Mouse (Mus musculus): ENCODE results near the gene Sgcd. TPM values are rescaled to one million over a fixed set of nuclear protein-coding genes. Genes with fewer than 3 reads are reported as not detected.
"Not testable (repeated sequence)": the region's sequence is repeated elsewhere in the genome, so short reads cannot be mapped to it uniquely, and the experiment has no call there.

The Sgcd gene
- polyA plus RNA-seq, 1 experiment from 2014 or later = 4.4 TPM

DNA sequence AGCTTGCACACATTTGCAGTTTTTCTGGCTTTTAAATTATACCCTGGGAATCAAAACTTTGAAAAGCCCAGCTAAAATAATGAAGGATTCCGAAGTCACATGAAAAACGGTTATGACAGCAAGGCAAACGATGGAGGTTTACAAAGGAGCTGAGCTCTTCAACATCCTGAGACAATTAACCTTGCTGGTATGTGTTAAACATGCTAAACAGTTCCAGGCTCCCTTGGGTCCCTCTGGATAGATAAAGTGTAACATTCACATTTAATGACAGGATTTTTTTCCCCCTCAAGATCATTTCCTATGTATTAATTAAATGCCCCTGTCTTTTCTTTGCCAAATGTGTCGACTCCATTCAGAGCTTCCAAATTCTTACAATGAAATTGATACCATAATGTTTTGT, 414.1 kb downstream of the Sgcd start:
- Histone ChIP-seq H3K36me3 (ENCODE audit: control insufficient read depth, insufficient read depth, low read length) (no peaks in the 10 kb centered on the region), H3K27ac (ENCODE audit: low read length) (no peak overlapping the region), H3K4me1 (ENCODE audit: control insufficient read depth, insufficient read depth, low read length) (no peaks in the 10 kb centered on the region), H3K27me3 (ENCODE audit: control insufficient read depth, insufficient read depth, low read length) (no peaks in the 10 kb centered on the region), H3K4me2 (ENCODE audit: low read depth, low read length) (no peak overlapping the region), H3K9me3 (replicated peaks; ENCODE audit: control insufficient read depth, low read length) (no peaks in the 10 kb centered on the region), H3K4me3 (replicated peaks; ENCODE audit: low read length) (no peak overlapping the region), H3K9ac (ENCODE audit: low read length) (no peak overlapping the region)
- WGBS = 60% methylated on average over 4 of the region's 4 CpGs
- ATAC-seq (ENCODE audit: insufficient read depth, low FRiP score) = no peak

DNA sequence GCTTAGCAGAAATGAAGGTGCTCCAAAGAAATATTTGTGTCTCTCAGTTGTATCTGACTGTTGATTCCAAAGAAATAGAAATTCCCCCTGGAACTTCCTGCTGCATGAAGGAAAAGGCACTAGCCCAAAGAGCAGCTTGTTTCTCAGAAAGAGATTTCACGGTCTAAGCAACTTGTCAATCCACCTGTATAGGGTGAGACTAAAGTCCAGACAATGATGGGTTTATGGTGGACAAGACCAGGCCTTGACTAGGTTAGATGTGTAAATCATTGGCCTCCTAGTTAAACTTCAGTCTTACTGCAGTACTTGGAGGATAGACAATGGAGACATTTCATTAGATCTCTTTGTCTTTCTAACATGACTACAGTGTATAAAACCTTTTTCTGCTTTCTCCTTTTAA, 420.3 kb downstream of the Sgcd start:
- H3K4me2 ChIP-seq (ENCODE audit: low read depth, low read length) = no peak overlapping the region
- no peaks in the 10 kb centered on the region for H3K27me3 ChIP-seq (ENCODE audit: control insufficient read depth, insufficient read depth, low read length)
- ATAC-seq (ENCODE audit: insufficient read depth, low FRiP score) = no peak
- no peak overlapping the region for H3K4me3 ChIP-seq (replicated peaks; ENCODE audit: low read length)
- no peak overlapping the region for H3K9ac ChIP-seq (ENCODE audit: low read length)
- no peaks in the 10 kb centered on the region for H3K9me3 ChIP-seq (replicated peaks; ENCODE audit: control insufficient read depth, low read length)
- WGBS = 88% methylated on average over 1 of the region's 1 CpGs
- no peaks in the 10 kb centered on the region for H3K36me3 ChIP-seq (ENCODE audit: control insufficient read depth, insufficient read depth, low read length)
- H3K27ac ChIP-seq (ENCODE audit: low read length) = no peak overlapping the region
- H3K4me1 ChIP-seq (ENCODE audit: control insufficient read depth, insufficient read depth, low read length) = no peaks in the 10 kb centered on the region

DNA sequence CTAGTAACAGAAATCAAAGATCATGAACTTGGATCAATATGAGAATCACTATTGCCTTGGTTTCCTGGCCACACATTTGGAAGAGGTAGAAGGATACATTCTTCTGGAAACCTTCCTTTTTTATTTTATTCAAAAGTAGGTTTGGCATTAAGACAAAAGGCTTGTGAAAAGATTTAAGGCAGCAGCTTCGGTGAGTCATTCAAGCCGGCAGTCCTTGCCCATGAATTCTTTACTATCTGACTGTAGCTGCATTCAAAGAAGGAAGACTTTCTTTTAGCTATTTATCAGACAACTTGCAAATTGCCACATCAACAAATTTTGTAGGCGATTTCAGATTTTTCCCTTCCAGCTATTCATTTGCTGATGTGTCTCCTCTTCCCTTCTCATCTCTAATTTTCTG, 422.6 kb downstream of the Sgcd start:
- WGBS = 71% methylated on average over 3 of the region's 3 CpGs

DNA sequence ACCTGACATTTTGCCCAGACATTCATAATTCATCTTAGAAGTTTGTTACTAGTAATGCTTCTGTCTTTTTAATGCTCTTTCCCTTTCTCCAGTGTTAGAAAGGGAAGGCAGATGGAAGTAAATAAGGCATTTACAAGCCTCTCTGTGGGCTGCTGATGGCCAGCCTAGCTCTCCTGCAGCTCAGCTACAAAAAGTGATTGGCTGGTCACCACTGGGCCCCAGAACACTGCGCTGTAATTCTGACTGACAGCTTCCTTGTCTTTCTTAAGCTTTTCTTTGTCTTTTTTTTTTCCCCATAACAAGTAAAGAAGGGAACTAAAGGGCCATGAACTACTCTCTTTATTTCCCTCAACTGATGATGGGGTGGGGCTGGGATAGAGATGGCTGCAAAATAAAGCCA, 463.9 kb downstream of the Sgcd start:
- Histone ChIP-seq H3K9me3 (replicated peaks; ENCODE audit: control insufficient read depth, low read length) (no peaks in the 10 kb centered on the region), H3K4me3 (replicated peaks; ENCODE audit: low read length) (no peak overlapping the region), H3K4me1 (ENCODE audit: control insufficient read depth, insufficient read depth, low read length) (no peaks in the 10 kb centered on the region), H3K4me2 (ENCODE audit: low read depth, low read length) (no peak overlapping the region), H3K27me3 (ENCODE audit: control insufficient read depth, insufficient read depth, low read length) (no peaks in the 10 kb centered on the region), H3K36me3 (ENCODE audit: control insufficient read depth, insufficient read depth, low read length) (no peaks in the 10 kb centered on the region), H3K27ac (ENCODE audit: low read length) (no peak overlapping the region), H3K9ac (ENCODE audit: low read length) (no peak overlapping the region)
- WGBS = 57% methylated on average over 1 of the region's 1 CpGs
- no peak for ATAC-seq (ENCODE audit: insufficient read depth, low FRiP score)

More for the DNA sequence above, 422.6 kb downstream of the Sgcd start:
- no peak overlapping the region for H3K4me2 ChIP-seq (ENCODE audit: low read depth, low read length)
- H3K9ac ChIP-seq (ENCODE audit: low read length) = no peak overlapping the region
- H3K27ac ChIP-seq (ENCODE audit: low read length) = no peak overlapping the region
- no peak for ATAC-seq (ENCODE audit: insufficient read depth, low FRiP score)
- no peaks in the 10 kb centered on the region for H3K9me3 ChIP-seq (replicated peaks; ENCODE audit: control insufficient read depth, low read length)
- H3K4me3 ChIP-seq (replicated peaks; ENCODE audit: low read length) = no peak overlapping the region
- H3K4me1 ChIP-seq (ENCODE audit: control insufficient read depth, insufficient read depth, low read length) = no peaks in the 10 kb centered on the region
- no peaks in the 10 kb centered on the region for H3K27me3 ChIP-seq (ENCODE audit: control insufficient read depth, insufficient read depth, low read length)
- no peaks in the 10 kb centered on the region for H3K36me3 ChIP-seq (ENCODE audit: control insufficient read depth, insufficient read depth, low read length)

DNA sequence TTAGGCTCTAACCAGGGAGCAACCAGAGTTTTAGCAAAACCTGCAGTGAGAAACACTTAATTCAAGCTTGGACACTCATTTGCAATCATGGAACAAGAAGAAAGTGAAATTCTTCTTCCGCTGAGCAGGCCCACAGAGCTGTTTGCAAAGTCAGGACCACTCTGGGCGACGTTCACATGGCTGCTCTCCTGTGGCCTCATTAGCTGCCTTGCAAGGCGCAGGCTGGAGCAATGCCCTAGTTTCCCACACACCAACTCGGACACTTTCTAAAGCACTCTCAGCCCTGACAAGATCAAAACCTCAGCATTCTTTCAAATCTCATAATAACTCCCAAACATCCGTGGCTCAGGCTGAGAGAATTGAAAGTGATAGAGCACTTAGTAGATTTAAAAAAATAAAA, 480.7 kb downstream of the Sgcd start:
- Histone ChIP-seq H3K9ac (ENCODE audit: low read length) (no peak overlapping the region), H3K4me2 (ENCODE audit: low read depth, low read length) (no peak overlapping the region)
- WGBS = 70% methylated on average over 6 of the region's 6 CpGs

DNA sequence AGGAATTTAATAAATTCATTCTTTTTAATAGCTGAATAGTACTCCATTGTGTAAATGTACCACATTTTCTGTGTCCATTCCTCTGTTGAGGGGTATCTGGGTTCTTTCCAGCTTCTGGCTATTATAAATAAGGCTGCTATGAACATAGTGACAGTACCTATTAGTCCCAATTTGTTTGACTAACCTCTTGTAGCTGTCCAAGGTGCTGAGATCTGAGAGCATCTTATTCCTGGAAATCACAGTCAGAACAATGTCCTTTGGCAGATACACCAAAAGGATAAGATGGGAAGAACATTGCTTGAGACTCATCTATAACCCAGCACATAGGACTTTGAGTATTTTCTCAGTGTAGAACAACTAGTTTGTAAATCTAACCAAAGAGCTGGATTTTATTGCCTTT, 485.5 kb downstream of the Sgcd start:
- not testable (repeated sequence) for H3K27ac ChIP-seq (ENCODE audit: low read length); H3K36me3 ChIP-seq (ENCODE audit: control insufficient read depth, insufficient read depth, low read length); H3K4me2 ChIP-seq (ENCODE audit: low read depth, low read length); H3K27me3 ChIP-seq (ENCODE audit: control insufficient read depth, insufficient read depth, low read length); H3K9me3 ChIP-seq (replicated peaks; ENCODE audit: control insufficient read depth, low read length); ATAC-seq (ENCODE audit: insufficient read depth, low FRiP score); H3K4me1 ChIP-seq (ENCODE audit: control insufficient read depth, insufficient read depth, low read length); H3K9ac ChIP-seq (ENCODE audit: low read length); H3K4me3 ChIP-seq (replicated peaks; ENCODE audit: low read length)

More for the DNA sequence above, 480.7 kb downstream of the Sgcd start:
- no peak for ATAC-seq (ENCODE audit: insufficient read depth, low FRiP score)
- no peaks in the 10 kb centered on the region for H3K4me1 ChIP-seq (ENCODE audit: control insufficient read depth, insufficient read depth, low read length)
- H3K27ac ChIP-seq (ENCODE audit: low read length) = no peak overlapping the region
- H3K36me3 ChIP-seq (ENCODE audit: control insufficient read depth, insufficient read depth, low read length) = no peaks in the 10 kb centered on the region
- H3K9me3 ChIP-seq (replicated peaks; ENCODE audit: control insufficient read depth, low read length) = no peaks in the 10 kb centered on the region
- no peaks in the 10 kb centered on the region for H3K27me3 ChIP-seq (ENCODE audit: control insufficient read depth, insufficient read depth, low read length)
- no peak overlapping the region for H3K4me3 ChIP-seq (replicated peaks; ENCODE audit: low read length)

DNA sequence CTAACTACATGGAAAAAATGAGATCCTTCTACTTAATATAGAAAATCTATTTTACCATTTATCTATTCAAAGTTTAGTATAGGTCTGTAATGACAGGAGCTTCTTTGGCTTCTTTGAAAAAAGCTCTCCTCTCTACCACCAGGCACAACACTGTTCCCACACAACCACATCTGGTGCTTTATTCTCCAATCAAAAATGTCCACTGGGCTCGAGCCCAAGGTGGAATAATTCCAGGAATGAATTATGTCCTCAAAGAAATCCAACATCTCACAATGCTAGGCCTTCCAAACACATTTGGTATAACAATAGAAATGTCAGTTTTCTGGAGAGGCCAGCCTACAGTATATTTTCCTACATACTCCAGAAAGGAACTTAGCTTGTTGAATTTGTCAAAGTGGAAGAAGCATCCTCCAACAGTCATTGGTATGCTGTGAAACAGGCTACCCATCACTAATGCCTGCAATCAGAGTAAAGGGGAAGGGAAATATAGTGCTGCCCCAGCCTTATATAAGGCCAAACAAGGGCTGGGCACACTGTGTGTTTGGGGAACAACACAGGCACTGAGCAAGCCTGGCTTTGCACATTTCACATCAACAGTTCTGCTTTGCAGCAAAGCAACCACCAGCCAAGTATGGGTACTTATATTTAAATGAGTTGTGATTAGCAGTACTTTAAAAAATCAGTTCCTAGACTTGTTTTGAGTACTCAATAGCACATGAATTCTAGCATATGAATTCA, 515.1 kb downstream of the Sgcd start:
- ATAC-seq (ENCODE audit: insufficient read depth, low FRiP score) = no peak
- WGBS = 34% methylated on average over 1 of the region's 1 CpGs

DNA sequence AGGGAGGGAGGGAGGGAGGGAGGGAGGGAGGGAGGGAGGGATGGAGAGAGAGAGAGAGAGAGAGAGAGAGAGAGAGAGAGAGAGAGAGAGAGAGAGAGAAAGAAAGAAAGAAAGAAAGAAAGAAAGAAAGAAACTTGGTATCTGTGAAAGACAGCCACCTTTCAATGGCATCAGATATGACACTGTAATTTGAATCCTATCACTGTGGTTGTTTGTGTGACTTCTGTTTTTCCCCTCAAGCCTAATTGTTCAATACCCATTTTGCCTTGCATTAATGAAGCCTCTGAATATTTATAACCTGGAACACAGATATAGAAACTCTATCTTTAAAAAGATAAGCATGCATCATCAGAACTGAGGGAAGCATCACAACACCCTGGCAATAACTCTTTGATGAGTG, 528.1 kb downstream of the Sgcd start:
- not testable (repeated sequence) for H3K9me3 ChIP-seq (replicated peaks; ENCODE audit: control insufficient read depth, low read length); ATAC-seq (ENCODE audit: insufficient read depth, low FRiP score); H3K4me3 ChIP-seq (replicated peaks; ENCODE audit: low read length); H3K4me2 ChIP-seq (ENCODE audit: low read depth, low read length); H3K4me1 ChIP-seq (ENCODE audit: control insufficient read depth, insufficient read depth, low read length); H3K27ac ChIP-seq (ENCODE audit: low read length); H3K36me3 ChIP-seq (ENCODE audit: control insufficient read depth, insufficient read depth, low read length); H3K9ac ChIP-seq (ENCODE audit: low read length); H3K27me3 ChIP-seq (ENCODE audit: control insufficient read depth, insufficient read depth, low read length)

More for the DNA sequence above, 515.1 kb downstream of the Sgcd start:
- no peak overlapping the region for H3K4me2 ChIP-seq (ENCODE audit: low read depth, low read length)
- no peaks in the 10 kb centered on the region for H3K36me3 ChIP-seq (ENCODE audit: control insufficient read depth, insufficient read depth, low read length)
- H3K9me3 ChIP-seq (replicated peaks; ENCODE audit: control insufficient read depth, low read length) = no peaks in the 10 kb centered on the region
- no peak overlapping the region for H3K4me3 ChIP-seq (replicated peaks; ENCODE audit: low read length)
- no peaks in the 10 kb centered on the region for H3K4me1 ChIP-seq (ENCODE audit: control insufficient read depth, insufficient read depth, low read length)
- no peak overlapping the region for H3K9ac ChIP-seq (ENCODE audit: low read length)
- H3K27me3 ChIP-seq (ENCODE audit: control insufficient read depth, insufficient read depth, low read length) = no peaks in the 10 kb centered on the region
- H3K27ac ChIP-seq (ENCODE audit: low read length) = no peak overlapping the region

DNA sequence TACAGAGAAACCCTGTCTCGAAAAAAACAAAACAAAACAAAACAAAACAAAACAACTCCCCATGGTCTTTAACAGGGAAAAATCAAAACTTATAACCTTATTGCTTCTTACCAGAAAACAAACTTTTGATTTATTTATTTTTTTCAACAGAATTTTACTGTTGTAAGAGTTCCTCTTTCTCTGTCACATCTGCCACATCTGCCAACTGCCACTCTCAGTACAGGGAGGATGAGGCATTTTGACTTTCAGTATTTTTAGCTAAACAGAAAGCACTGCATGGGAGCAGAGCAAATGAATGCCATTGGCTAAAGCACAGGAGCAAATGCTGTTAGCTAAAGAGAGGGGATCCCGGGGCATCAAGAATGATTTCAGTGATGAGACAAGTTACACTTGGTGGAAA, 528.6 kb downstream of the Sgcd start:
- Histone ChIP-seq H3K36me3 (ENCODE audit: control insufficient read depth, insufficient read depth, low read length) (no peaks in the 10 kb centered on the region), H3K27ac (ENCODE audit: low read length) (no peak overlapping the region), H3K9me3 (replicated peaks; ENCODE audit: control insufficient read depth, low read length) (no peaks in the 10 kb centered on the region), H3K4me1 (ENCODE audit: control insufficient read depth, insufficient read depth, low read length) (no peaks in the 10 kb centered on the region), H3K4me3 (replicated peaks; ENCODE audit: low read length) (no peak overlapping the region), H3K27me3 (ENCODE audit: control insufficient read depth, insufficient read depth, low read length) (no peaks in the 10 kb centered on the region), H3K4me2 (ENCODE audit: low read depth, low read length) (no peak overlapping the region), H3K9ac (ENCODE audit: low read length) (no peak overlapping the region)
- no peak for ATAC-seq (ENCODE audit: insufficient read depth, low FRiP score)
- 74% methylated on average over 2 of the region's 2 CpGs for WGBS

Measured in stomach, embryonic 16.5 days (tissue).